Mouse (Mus musculus): Measurements from ENCODE around the gene Insyn1.

Insyn1 gene

GRCm38 (mm10) chr9:58487851-58488801 lies at the start of gene Insyn1:
TSS of gene Insyn1 (plus strand) at chr9:58488603.
- peak; percentile 75 for DNase-seq (ENCODE audit: low spot score)

- DNase-seq (ENCODE audit: low spot score) = no peak
Measured at GRCm38 (mm10) chr9:58438921-58439396, 49.4 kb upstream of the Insyn1 start.

DNA sequence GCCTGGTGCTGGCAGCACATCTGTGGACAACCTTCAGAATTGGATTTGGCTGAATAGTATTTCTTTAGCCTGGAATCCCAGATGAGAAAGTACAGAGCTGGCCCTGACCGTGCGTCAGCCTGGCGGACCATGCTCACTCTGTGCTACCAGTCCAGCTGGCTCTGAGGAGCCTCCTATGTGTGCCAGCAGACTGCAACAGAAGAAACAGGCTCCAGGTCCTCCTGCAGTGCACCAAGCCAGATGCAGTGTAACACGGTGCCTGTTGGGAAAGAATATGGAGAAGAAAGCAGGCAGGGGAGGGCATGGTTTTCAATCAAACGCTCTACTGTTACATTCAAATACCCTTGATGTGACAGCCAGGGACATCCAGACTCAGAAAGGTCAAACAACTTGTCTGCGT lies 48.3 kb upstream of the Insyn1 start:
- no peak for DNase-seq (ENCODE audit: low spot score)

DNA sequence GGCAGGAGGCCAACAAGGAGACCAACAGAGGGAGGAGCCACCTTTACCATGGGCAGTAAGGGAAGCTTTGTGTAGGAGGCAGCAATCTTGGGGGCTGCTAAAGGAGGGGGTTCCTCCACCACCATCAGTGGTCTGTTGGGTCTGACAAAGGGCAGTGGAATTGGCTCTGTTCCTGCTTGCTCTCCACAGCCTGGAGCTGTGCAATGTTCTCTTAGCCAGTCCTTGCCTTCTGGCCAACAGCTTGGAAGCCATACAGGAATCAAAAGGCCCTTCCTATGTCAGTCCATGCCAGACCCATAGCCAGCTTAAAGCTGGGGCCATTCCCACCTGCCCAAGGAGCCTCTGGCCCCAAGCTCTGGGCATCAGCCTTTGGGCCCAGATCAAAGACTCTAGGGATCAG lies 47.8 kb upstream of the Insyn1 start:
- no peak for DNase-seq (ENCODE audit: low spot score)

GRCm38 (mm10) chr9:58441351-58442104 lies 46.9 kb upstream of the Insyn1 start:
- DNase-seq (ENCODE audit: low spot score) = no peak

- no peak for DNase-seq (ENCODE audit: low spot score)
Measured at GRCm38 (mm10) chr9:58442105-58443010, 46.0 kb upstream of the Insyn1 start.

DNA sequence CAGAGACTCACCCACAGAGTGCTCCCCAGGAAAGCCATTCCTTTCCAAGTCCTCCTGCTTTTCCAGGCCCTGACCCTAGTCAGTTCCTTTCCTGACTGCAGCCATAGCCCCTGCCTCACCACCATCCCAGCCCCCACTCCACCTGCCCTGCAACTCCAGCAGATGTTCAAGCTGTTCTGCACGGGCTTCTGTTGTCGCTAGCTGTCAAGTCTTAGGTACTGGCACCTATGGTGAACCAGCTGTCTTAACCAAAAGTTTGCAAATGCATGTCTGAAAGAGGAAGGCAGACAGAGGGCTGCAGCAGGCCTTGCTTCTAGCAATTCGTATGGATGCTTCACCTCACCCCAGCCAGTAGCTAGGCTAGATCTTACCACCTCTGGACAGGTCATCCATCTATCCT lies 45.3 kb upstream of the Insyn1 start:
- no peak for DNase-seq (ENCODE audit: low spot score)

DNA sequence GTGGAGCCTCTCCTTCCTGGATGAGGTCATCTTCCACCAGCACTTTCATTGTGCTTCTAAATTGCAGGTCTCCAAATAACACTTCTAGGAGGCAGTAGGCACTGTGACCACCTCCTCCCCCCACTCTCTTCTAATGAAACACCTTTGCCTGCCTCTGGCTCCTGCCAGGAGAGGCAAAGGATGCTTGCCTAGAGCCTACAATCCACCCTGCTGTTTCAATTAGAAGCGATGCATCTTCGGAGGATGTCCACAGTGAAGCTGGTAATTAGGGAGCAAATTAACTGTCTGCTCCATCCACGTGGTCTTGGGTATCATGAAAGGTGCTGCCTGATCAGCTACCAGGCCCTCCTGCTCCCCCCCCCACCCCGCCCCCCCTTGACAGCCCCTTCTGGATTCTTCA lies 41.6 kb upstream of the Insyn1 start:
- no peak for DNase-seq (ENCODE audit: low spot score)

- DNase-seq (ENCODE audit: low spot score) = no peak
Measured at GRCm38 (mm10) chr9:58447997-58448595, 40.3 kb upstream of the Insyn1 start.

GRCm38 (mm10) chr9:58449526-58449925 lies 38.9 kb upstream of the Insyn1 start:
- no peak for DNase-seq (ENCODE audit: low spot score)

GRCm38 (mm10) chr9:58453791-58454378 lies 34.5 kb upstream of the Insyn1 start:
- DNase-seq (ENCODE audit: low spot score) = no peak

DNA sequence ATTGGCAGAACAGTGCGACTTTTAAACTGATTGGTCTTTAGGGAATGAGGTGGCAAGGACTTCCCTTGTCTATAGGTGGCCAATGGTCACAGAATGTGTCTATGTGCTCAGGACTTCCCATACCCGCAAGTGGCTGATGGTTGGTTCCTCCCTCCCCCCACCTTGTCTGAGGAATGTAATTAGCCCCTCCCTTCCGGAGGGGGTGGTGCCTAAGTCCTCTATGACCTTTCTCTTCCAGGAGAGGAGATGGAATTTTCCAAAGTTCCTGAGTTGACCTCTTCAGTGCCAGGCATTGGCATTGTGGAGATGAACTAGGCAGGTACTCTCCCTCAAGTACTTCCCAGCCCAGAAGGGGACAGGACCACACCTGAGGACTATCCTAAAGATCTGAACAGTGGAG lies 33.5 kb upstream of the Insyn1 start:
- DNase-seq (ENCODE audit: low spot score) = no peak

DNA sequence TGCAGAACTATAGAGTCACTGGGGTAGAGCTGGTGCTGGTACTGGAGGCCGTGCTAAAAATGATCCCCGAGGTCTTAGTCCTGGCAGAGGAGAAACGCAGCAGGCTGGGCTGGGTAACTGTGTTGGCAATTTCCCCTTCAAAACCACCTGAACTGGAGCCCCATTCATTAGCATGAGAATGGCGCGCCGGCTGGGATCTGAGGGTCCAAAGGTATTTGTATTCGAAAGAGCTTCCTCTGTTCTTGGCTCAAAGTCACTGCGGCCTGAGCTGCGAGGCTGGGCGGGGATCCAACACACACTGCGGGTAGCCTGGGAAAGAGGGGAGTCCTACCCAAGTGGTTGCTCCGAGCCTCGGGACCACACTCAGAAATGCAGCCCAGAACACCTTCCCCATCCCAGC lies 32.6 kb upstream of the Insyn1 start:
- DNase-seq (ENCODE audit: low spot score) = no peak

DNA sequence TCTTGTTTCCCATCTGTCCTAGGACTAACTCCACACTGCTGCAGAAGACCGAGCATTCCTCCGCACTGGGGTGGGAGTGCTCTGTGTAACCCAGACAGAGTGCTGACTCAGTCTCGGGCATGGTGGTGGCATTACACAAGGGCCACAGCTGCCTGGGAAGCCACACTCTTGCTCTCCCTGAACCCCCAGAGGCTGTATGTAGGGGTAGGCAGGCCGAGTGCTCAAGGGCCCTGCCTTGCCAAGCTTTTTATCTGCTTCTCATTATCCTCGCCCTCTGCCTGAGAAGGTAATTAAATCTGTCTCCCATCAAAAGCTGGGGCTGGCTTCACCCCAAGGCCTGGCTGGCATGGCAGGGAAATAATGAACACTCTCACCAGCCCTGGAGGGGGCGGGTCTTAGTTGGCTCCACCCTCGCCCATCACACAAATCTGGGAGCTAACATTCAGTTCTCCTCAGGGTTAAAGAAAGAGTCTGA lies 30.9 kb upstream of the Insyn1 start:
- no peak for DNase-seq (ENCODE audit: low spot score)

GRCm38 (mm10) chr9:58458341-58458740 lies 30.1 kb upstream of the Insyn1 start:
- DNase-seq (ENCODE audit: low spot score) = no peak

DNA sequence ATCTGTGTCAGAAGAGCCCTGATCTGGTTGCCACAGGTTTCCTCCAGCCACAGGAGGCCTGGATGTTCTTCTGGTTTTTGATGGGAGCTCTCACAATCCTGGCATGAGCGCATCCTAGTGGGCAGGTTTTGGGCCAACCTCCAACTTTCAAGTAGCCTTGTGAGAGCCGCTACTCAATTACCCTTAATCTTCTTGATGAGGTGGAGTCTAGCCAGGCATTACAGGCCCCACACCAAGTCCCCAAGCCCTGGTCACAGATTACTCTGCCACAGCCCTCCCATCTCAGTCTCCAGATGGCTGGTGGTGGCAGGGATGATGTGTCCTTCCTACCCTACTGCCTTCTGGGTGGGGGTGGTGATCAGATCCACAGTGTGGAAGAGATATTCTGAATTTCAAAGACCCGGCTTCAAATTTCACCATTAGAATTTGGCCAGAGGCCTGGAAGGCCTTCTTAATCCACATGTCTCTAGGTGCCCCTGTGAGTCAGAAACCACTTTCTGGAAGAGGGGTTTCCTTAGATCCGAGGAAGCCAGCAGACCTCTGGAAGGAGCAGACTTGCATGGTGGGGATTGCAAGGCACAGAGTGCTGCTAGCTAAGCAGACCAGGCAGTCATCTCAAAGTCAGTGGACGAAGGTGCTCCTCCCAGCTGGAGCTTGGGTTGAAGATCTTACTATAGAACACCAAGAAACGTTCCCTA lies 29.4 kb upstream of the Insyn1 start:
- DNase-seq (ENCODE audit: low spot score) = no peak

GRCm38 (mm10) chr9:58467345-58468025 lies 20.9 kb upstream of the Insyn1 start:
- DNase-seq (ENCODE audit: low spot score) = no peak

DNA sequence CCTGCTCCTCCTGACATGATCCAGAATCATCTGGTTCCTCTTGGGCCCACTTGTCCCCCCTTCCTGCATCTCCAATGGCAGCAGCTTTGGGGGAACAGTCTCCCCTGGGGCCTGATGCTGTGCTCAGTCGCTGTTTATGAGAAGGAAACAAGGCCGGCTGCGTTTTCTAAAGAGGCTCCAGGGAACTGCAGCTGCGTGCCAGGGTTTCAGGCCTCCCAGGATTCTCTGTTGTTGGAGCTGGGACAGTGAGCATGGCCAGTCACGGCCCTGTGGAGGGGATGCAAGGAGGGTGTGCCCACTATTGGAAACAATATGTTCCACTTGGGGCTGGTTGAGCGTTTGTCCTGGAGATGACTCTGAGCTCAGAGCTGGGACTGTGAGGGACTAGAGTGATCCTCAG lies 17.9 kb upstream of the Insyn1 start:
- no peak for DNase-seq (ENCODE audit: low spot score)

- no peak for DNase-seq (ENCODE audit: low spot score)
Measured at GRCm38 (mm10) chr9:58473211-58473815, 15.1 kb upstream of the Insyn1 start.

Measured in testis, postnatal 10 days (tissue).